Mouse (Mus musculus) stomach, postnatal 0 days (tissue): ENCODE results near the gene Lmod3.

ENCODE experiments used
- CTCF ChIP-seq: IDR thresholded peaks from 2 replicates; pipeline ENCODE4 v1.5.1; 2016; ENCODE audit warnings: antibody characterized with exemption, low read depth, mild to moderate bottlenecking, moderate library complexity
- EP300 ChIP-seq: optimal IDR thresholded peaks from 2 replicates; pipeline ENCODE3; 2016; ENCODE audit warnings: antibody characterized with exemption

DNA sequence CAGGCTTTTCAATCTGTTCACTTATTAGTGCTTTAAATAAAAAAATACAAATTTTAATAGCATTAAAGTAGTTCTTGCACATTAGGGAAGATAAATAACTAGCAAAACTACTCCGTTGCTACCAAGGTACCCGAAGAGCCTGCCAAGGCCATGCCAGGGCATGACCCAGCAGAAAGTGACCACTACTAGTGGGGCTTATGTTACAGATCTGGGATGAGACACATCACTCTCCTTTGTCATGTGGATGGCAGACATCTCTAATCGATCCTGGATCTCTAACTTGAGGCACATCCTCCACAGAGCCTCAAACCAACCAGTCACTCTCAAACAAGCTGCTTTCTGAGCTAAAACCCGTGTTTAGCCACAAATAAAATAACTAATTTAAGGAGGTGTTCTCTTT, 14.1 kb upstream of the Lmod3 start:
- no peak for TF ChIP-seq CTCF
- TF ChIP-seq EP300: no peak
